Mouse (Mus musculus) CD4-positive, CD25-positive, alpha-beta regulatory T cell, adult 4 months (primary cell): ENCODE results near the gene 4930412O13Rik. TPM values are rescaled to one million over a fixed set of nuclear protein-coding genes. Genes with fewer than 3 reads are reported as not detected.

Experiments used
- ATAC-seq: one replicate; pipeline ENCODE4 v1.8.0; 2017
- polyA plus RNA-seq, 2 experiments: library from polyadenylated mRNA; unstranded; fragments of 100-300 nt; shearing (Covaris generic); gene quantifications; one replicate each; pipeline ENCODE4 v1.2.1; 2017

Gene 4930412O13Rik
- polyA plus RNA-seq, 2 experiments from 2014 or later: 0.66 to 1.9 TPM

DNA sequence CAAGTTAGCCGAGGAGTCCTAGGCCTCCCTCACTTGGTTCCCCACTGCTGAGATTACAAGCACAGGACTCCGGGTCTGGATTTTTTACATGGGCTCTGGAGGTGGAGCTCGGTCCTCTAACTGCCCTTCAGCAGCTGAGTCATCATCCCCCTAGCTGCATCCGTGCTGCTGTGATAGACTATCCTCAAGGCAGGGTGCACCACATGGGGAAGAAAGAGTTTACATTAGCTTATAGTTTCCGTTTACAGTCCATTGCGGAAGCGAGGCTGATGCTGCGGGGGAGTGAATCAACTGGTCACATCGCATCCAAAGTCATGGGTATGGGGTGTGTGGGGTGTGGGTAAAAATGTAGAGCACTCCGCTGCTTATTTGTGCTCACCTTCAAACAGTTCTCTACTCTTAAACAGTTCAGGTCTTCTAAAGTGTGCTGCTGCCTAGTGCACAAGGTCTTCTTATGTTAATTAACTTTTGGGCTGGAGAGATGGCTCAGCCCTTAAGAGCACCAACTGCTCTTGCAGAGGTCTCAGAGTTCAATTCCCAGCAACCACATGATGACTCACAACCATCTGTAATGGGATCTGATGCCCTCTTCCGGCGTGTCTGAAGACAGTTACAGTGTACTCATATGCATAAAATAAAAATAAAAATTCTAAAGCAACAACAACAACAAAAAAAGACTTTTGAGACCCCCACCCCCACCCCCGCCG lies 23.0 kb downstream of the 4930412O13Rik start:
- no peak for ATAC-seq

DNA sequence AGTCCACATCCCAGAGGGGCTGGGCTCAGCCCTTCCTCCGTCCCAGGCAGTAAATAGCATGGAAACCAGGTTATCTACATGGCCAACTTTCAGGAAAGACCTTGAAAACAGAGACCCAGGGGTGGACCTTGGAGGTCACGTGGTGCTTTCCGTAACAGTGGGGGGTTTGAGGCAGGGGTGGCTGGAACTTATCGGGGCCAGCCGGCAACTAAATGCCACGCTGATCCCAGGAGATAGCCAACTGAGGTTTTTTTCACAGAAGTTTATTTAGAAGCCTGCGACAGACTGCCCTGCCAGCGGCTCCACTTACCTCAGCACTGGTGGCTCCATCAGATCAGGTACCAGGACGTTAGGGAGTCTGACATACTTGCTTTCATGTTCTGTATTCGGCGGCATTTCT lies 24.9 kb downstream of the 4930412O13Rik start:
- ATAC-seq: peak; percentile 14

DNA sequence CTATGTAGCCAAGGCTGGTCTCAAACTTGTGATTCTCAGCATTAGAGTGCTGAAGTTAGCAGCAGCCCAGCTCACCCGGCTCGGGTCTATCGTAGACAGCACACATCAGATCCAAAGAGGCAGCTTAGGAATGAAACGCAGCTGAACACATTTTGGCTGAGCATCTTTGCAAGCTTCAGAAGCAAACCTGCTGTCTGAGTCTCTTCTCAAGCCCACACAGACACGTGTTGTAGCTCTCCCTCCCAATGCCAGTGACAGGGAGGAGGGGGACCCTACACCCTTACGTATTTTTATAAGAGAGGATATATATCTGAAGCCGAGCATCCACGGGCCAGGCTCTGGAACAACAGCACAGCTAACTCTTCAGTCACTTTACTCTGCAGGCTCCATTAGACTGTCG lies 36.5 kb downstream of the 4930412O13Rik start:
- no peak for ATAC-seq

DNA sequence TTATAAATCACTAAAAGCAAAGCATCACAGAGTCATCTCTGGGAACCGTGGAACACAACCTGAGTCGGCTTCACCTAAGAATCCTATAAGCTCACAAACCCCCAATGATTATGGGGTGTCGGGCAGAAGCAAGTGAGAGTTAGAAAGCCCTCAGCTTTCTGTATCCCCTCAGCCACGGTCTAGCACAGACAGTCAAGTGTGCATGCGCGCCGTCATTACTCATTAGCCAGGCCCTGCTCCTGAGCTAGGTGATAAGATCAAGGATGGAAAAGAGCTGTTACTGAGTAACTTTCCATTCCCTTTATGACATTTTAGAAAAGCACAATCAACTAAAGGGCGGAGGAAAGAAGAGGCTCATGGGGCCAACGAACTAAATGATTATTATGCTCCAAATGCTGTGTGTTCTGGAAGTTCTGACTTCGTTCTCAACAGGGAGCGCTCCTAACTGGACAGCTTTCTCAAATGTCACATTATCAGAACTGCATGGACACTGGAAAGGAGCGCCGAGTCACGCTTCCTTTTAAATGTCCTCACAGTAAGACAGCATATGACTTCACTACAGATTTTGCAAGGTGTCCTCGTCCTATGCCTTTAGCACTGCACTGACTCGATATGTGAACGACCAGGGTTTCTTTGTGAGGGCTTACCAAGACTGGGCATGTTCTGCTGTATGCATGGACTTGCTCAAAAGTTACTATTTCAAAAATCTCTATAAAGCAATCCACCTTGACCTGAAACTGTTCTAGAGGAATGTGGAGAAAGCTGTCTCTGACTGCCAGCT lies 37.8 kb downstream of the 4930412O13Rik start:
- ATAC-seq: no peak

DNA sequence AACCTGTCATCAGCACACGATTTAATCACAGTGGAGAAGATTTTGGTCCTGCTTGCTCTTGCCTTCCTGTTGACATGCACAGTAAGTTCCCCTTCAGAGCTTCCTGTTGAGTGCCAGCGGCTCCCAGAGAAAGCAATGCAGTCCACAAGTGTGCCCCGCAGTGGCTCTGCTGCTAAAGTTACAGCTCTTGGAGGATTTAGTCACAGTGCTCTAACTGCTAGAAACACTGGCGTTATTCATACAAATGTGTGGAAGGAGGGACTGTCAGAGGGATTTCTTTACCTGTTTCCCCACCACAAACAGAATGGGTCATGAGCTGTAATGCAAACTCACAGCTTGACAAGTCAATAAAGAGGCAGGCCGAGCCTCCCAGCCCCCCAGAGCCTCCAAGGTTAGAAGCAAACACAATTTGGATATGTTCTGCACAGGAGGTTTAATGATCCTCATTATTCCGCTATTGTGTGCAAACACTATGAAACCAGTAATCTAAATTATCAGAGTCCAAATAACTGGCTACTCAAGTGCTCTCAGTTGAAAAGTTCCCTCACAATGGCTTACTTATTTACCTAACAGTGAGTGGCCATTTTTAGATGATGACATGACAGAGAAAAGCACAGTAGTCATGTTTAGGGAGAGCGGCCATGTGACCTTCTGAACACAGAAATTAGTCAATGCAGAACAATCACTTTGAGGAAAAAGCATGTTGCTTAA lies 45.3 kb downstream of the 4930412O13Rik start:
- ATAC-seq: peak; percentile 84

DNA sequence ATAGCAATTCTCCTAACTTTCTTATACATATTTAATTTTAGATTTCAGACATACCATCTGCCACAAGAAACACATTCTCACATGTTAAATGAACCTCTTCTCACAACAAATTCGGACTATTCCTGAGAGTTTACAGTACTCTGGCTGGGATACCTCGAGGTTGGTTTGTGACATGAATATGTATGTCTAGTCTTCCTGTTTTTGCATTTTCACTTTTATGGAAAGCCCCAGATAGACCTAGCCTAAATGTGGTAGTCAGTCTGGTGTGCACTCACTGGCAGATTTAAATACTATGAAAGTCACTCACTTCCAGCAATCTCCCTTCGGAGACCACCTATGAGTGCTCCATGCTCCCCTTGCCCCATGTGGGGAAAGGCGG lies 45.8 kb downstream of the 4930412O13Rik start:
- peak; percentile 30 for ATAC-seq

Other genes with a start within 250 kb of the 4930412O13Rik start
- under 1 TPM in 1 of 2 experiments, not detected in 1; 0.81 TPM for gene 9230102O04Rik, start 8.3 kb downstream of the 4930412O13Rik start, polyA plus RNA-seq
- gene Gata3, start 8.8 kb downstream of the 4930412O13Rik start, polyA plus RNA-seq: 100 to 1,000 TPM; 136 to 163 TPM
- gene Taf3, start 167.3 kb downstream of the 4930412O13Rik start, polyA plus RNA-seq: 10 to 100 TPM; 16.5 to 17.0 TPM
- gene Atp5c1, start 199.3 kb downstream of the 4930412O13Rik start, polyA plus RNA-seq: 100 to 1,000 TPM; 553 to 566 TPM
- 10 to 100 TPM; 24.9 to 38.3 TPM for gene Kin, start 199.3 kb downstream of the 4930412O13Rik start, polyA plus RNA-seq